Mouse (Mus musculus): ENCODE measurements at regions not wholly inside any gene's neighbourhood (a gene's known extent, or its start where the extent isn't known, plus 50 kb on each side); places are given as distances from the start of the nearest gene placed in this dataset.

DNA sequence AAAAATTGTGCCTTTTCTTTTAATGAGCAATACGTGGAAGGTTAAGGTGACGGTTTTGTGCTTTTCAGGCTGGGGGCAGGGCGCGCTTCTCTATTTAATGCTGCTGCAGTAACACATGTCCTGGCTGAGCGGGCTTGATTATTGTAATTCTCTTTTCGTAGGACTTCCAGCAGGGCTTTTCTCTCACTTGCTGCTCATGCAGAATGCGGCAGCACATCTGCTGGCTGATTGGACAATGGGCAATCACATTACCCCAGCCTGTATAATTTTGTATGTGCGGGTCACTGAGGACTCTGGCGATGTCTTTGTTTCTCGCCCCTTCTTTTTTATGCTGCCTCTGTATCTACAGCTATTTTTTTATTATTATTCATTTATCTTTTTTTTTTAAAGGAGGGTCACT lies 91.4 kb upstream of the Fam92a start:
- TF ChIP-seq MAFK (IDR thresholded peaks at IDR 0.05; ENCODE audit: insufficient read depth, low read depth, low read length): no peak
- TF ChIP-seq CHD2 (IDR thresholded peaks at IDR 0.05; ENCODE audit: low read depth, low read length): no peak
- TF ChIP-seq ZNF384 (IDR thresholded peaks at IDR 0.05; ENCODE audit: low read depth, low read length): no peak
- TF ChIP-seq ZC3H11A (IDR thresholded peaks at IDR 0.05; ENCODE audit: borderline replicate concordance, low read depth, low read length): no peak
- no peak for TF ChIP-seq HCFC1 (IDR thresholded peaks at IDR 0.05; ENCODE audit: borderline replicate concordance, insufficient read depth, low read length)

Data from ES-E14 (cell line).